Mouse (Mus musculus): ENCODE data around the gene Gm21852. TPM values are rescaled to one million over a fixed set of nuclear protein-coding genes. Genes with fewer than 3 reads are reported as not detected.

Gm21852 gene
- polyA plus RNA-seq (2015; fragmentation: Nextera tagmentation; extraction: Ambion mirVana): not detected in 2 replicates

DNA sequence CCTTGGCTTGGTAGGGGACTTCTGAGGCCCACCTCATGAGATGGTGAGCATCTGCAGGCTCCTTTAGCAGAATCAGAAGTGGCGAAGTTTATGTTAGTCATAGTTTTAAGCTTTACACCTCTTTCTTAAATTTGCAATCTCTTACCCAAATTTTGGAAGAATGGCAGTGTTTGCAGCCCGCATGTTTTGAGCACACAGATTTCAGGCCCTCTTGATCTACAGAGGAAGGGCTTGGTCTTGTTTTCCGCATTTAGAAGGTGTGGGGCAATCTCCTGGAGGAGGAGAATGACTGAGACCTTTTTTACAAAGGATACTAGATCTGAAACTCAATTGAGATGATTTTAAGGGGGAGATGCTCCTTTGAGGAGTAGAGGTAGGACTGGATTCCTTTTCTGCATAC is at the start of gene Gm21852:
Gm21852 (minus strand) TSS at position 101 of the 400 bp plus-strand sequence.

Small RNA genes within 50 kb of the gene (microRNA-seq; reads per million reads assigned to microRNA genes)
- gene Gm27466 (0 reads per million in 2 experiments), gene Gm28018 (0 reads per million in 2 experiments)

Other genes with a start within 250 kb of the Gm21852 start
- not detected in 2 replicates for gene Gm21797, start 123.8 kb upstream of the Gm21852 start, polyA plus RNA-seq (2015; fragmentation: Nextera tagmentation; extraction: Ambion mirVana)
- not detected in 2 replicates for gene Gm20795, start 152.9 kb upstream of the Gm21852 start, polyA plus RNA-seq (2015; fragmentation: Nextera tagmentation; extraction: Ambion mirVana)